Mouse (Mus musculus) mature B cell (primary cell): ENCODE data around the gene Zfp791.

Experiments
- in situ Hi-C: fragments of 300-500 bp; cut with MboI; formaldehyde crosslinking; loops from 2 replicates; pipeline ENCODE4 v1.14.3; 2019

Gene Zfp791

GRCm38 (mm10) chr8:85083108-85083813 is 39.6 kb downstream of the Zfp791 start, which contains the start of gene Man2b1:
Gene Man2b1 (plus strand): TSS chr8:85083270.
- in situ Hi-C loops, result loop anchor here (25.0 kb wide), 1 partner anchor 204 kb away; the partner anchor contains the start of genes Orc6 and Vps35

- in situ Hi-C loops, result loop anchor here (25.0 kb wide), 1 partner anchor 205 kb away; the partner anchor contains the start of genes Orc6 and Vps35
Observed at GRCm38 (mm10) chr8:85082169-85082568, 40.7 kb downstream of the Zfp791 start.

DNA sequence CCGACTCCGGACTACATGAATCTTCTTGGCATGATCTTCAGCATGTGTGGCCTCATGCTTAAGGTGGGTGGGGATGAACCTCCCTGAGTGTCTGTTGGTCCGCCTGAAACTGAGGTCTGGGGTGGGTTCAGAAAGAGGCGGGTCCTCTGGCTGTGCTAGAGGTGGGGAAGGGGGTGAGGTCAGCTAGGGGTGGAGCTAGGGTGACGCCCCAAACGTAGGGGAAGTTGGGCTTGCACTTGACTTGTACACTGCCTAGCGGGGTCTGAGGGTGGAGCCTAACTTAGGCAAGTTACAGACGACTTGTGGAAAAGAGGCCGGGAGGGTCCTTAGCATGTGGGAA is 41.7 kb downstream of the Zfp791 start, which contains the start of gene Wdr83:
Wdr83 (minus strand) TSS at position 91 of the 340 bp plus-strand sequence.
- in situ Hi-C loops, result loop anchor here (25.0 kb wide), 1 partner anchor 206 kb away; the partner anchor contains the start of genes Orc6 and Vps35

GRCm38 (mm10) chr8:85080532-85081215 is 42.2 kb downstream of the Zfp791 start, which contains the start of gene Wdr83os:
Gene Wdr83os (plus strand): TSS chr8:85080740.
- in situ Hi-C loops, result loop anchor here (25.0 kb wide), 1 partner anchor 207 kb away; the partner anchor contains the start of genes Orc6 and Vps35

GRCm38 (mm10) chr8:85080214-85080531 is 42.7 kb downstream of the Zfp791 start:
- in situ Hi-C loops, result loop anchor here (25.0 kb wide), 1 partner anchor 207 kb away; the partner anchor contains the start of genes Orc6 and Vps35

- in situ Hi-C loops, result loop anchor here (25.0 kb wide), 1 partner anchor 210 kb away; the partner anchor contains the start of genes Orc6 and Vps35
Observed at GRCm38 (mm10) chr8:85076993-85077392, 45.9 kb downstream of the Zfp791 start.

- in situ Hi-C loops, result loop anchor here (25.0 kb wide), 1 partner anchor 211 kb away; the partner anchor contains the start of genes Orc6 and Vps35
Observed at GRCm38 (mm10) chr8:85076001-85076400, 46.9 kb downstream of the Zfp791 start.

DNA sequence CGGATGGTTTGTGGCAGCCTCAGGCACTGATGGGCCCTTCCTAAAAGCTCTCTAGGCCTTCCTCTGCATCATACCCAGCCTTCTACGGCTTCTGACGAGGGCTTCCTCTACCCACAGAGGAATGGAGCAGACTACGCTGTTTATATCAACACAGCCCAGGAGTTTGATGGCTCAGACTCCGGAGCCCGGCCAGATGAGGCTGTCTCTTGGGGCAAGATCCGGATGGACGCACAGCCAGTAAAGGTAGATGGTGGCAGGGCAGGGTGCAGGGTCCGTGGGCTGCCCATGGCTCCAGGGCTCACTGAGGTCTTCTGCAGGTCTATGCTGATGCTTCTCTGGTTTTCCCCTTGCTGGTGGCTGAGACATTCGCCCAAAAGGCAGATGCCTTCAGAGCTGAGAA is 48.3 kb downstream of the Zfp791 start:
- in situ Hi-C loops, result loop anchor here (25.0 kb wide), 1 partner anchor 213 kb away; the partner anchor contains the start of genes Orc6 and Vps35

GRCm38 (mm10) chr8:85074167-85074566 is 48.7 kb downstream of the Zfp791 start:
- in situ Hi-C loops, result no loop called here

DNA sequence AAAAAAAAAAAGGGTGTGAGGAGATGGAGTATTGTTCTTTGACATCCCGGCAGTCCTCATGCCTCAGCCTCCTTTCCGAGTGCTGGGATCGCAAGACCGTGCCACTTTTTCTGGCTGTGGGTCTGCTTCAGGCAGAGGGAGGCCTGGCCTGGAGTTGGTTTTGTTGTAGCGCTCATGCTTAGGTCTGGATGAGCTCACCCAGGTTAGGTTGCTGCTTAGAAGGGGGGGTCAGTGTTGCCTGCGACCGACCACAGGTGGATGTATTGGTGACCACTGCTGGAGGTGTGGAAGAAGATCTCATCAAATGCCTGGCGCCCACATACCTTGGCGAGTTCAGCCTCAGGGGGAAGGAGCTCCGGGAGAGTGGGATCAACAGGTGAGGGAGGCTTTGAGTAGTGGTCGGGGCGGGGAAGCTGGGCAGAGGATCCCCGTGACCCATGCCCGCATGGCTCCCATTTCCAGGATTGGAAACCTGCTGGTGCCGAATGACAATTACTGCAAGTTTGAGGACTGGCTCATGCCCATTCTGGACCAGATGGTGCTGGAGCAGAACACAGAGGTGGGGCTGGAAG is 49.8 kb downstream of the Zfp791 start:
- in situ Hi-C loops, result no loop called here

GRCm38 (mm10) chr8:85072364-85072929 is 50.4 kb downstream of the Zfp791 start:
- in situ Hi-C loops, result no loop called here

DNA sequence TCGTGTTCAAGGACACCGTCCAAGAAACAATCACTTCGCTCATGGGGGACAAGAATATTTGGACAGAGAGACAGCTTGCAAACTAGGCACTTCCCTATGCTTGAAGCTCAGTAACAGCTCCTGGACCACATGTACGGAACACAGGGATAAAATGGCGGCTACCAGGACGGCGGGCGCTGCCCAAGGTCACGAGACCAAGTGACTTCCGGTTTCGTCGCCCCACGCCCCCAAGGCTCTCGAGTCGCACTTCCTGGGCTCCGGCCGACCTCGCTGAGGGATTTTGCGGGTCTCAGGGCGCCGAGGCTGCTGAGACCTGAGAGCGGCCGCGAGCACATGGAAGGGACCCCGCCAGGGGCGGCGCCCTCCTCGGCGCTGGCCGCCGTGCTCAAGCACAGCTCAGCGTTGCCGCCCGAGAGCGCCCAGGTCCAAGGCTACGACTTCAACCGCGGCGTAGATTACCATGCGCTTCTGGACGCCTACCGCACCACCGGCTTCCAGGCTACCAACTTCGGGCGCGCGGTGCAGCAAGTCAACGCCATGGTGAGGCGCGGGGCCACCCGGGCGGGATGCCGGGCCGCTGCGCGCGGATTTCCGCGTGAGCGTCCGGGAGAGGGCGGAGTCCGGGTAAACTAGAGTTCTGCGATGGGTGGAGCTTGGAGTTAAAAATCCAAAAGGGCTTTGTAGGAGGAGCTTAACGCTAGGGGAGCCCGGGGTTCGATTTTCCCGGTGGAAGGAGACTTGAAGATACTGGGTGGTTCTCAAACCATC is 51.2 kb downstream of the Zfp791 start, which contains the start of gene Dhps:
Dhps (plus strand) TSS at position 244 of the 768 bp plus-strand sequence.
- in situ Hi-C loops, result no loop called here

DNA sequence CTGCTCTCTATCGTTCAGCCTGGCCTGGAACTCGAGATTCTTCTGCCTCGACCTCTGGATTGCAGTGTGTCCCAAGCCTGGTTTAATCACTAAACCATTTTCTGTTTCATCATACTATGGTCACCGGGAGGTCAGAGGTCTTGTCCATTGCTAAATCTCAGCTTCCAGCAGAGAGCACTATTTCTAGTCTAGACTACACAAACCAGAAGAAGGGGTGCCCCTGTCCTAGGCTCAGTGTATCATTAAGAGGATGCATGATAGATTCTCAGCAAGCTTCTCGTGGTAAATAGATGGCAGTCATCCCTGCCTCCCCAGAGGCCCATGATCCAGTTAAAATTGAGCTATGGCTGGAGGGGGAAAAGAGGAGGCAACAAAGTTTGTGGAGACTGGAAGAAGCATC is 51.9 kb downstream of the Zfp791 start:
- in situ Hi-C loops, result no loop called here

DNA sequence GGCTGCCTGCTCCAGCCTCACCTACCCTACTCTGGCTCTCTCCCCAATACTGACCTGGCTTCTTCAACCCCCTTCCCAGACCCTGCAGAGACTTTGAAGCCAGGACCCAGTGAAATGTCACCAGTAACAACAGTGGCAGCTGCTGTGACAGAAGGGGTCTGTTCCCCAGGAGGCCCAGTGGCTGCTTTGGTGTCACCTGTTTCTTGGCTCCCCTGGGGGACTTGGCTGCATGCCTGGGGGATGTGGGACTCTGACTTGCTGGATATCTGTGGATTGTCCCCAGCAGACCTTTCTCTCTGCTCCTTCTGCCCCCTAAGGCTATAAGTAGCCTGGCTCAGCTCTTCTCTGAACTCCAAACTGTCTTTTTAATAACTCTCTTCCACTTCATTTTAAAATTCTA is 54.9 kb downstream of the Zfp791 start, which contains the start of gene Gm5741:
Gm5741 (minus strand) TSS at position 1 of the 400 bp plus-strand sequence.
- in situ Hi-C loops, result no loop called here

- in situ Hi-C loops, result no loop called here
Observed at GRCm38 (mm10) chr8:85067155-85067554, 55.7 kb downstream of the Zfp791 start.

- in situ Hi-C loops, result no loop called here
Observed at GRCm38 (mm10) chr8:85065213-85065612, 57.7 kb downstream of the Zfp791 start.

- in situ Hi-C loops, result no loop called here
Observed at GRCm38 (mm10) chr8:85062603-85063002, 60.3 kb downstream of the Zfp791 start.

- in situ Hi-C loops, result no loop called here
Observed at GRCm38 (mm10) chr8:85059879-85060616, 62.8 kb downstream of the Zfp791 start, which contains the start of gene Fbxw9. Gene Fbxw9 (plus strand): TSS chr8:85060055.
